Comparison of ENCODE assay signal across 15 mouse cellular contexts in genomic region chr12:112126931-112127635, GRCm38 (mm10). TPM values are rescaled to one million over a fixed set of nuclear protein-coding genes. Genes with fewer than 3 reads are reported as not detected.
DNase-seq lines count a peak whose midpoint lies in the region; ATAC-seq and TF ChIP-seq lines count a peak whose summit lies in the region.
"Had no signal": no experiment of that assay in that cellular context is flagged by ENCODE, and none has a peak within 500 bp of the region (broad histone marks: within the 10 kb centered on the region; RNA-seq: fewer than 3 reads in every experiment).

No protein-coding gene starts in this region.

- TF ChIP-seq POLR2A in testis, adult 2 months (IDR thresholded peaks at IDR 0.05; ENCODE audit: control insufficient read depth, low read depth, low read length), result peak; percentile 23; the same call in 1 of the 2 replicates

- H3K9me3 ChIP-seq in intestine, postnatal 0 days (ENCODE audit: control insufficient read depth), result no peaks in the 10 kb centered on the region
- no peaks in the 10 kb centered on the region for H3K9me3 ChIP-seq in intestine, embryonic 15.5 days
- no peaks in the 10 kb centered on the region for H3K9me3 ChIP-seq in lung, postnatal 0 days (ENCODE audit: low read length)
- H3K9me3 ChIP-seq: embryonic facial prominence, embryonic 12.5 days; forebrain, embryonic 10.5 days; hindbrain, embryonic 12.5 days; liver, embryonic 13.5 days had no signal

- H3K27ac ChIP-seq in intestine, postnatal 0 days (ENCODE audit: low read depth, low read length), result peak overlapping the region; percentile 78
- H3K27ac ChIP-seq in intestine, embryonic 15.5 days, result no peak overlapping the region
- H3K27ac ChIP-seq in lung, postnatal 0 days (ENCODE audit: low read length), result 0 out of 2 replicates have a peak overlapping the region, but pooled peaks have one; percentile 79
- H3K27ac ChIP-seq in testis, adult 2 months (ENCODE audit: control insufficient read depth, insufficient read depth, low read depth, low read length), result peak overlapping the region; percentile 47; the same call in 1 of the 2 replicates
- H3K27ac ChIP-seq: embryonic facial prominence, embryonic 12.5 days; forebrain, embryonic 10.5 days; hindbrain, embryonic 12.5 days; liver, embryonic 13.5 days had no signal

- no peaks in the 10 kb centered on the region for H3K27me3 ChIP-seq in intestine, postnatal 0 days (replicated peaks; ENCODE audit: control insufficient read depth, insufficient read depth, low read length)
- H3K27me3 ChIP-seq in intestine, embryonic 15.5 days (replicated peaks), result 0 out of 2 replicates have a peak, but pooled peaks cover 4% of the 10 kb centered on the region
- H3K27me3 ChIP-seq in lung, postnatal 0 days (replicated peaks; ENCODE audit: insufficient read depth, low read length), result peaks cover 6% of the 10 kb centered on the region; the same call in 1 of the 2 replicates
- peaks cover 2% of the 10 kb centered on the region; the same call in 1 of the 2 replicates for H3K27me3 ChIP-seq in testis, adult 2 months (ENCODE audit: control insufficient read depth, insufficient read depth, low read length)

- DNase-seq in lung, postnatal 0 days (ENCODE audit: low spot score), result no peak
- no peak for DNase-seq in lung, adult 18-20 months
- DNase-seq in adrenal gland, postnatal 36 days, result peak; percentile 66 to 75
- no peak for DNase-seq in right cerebral cortex, postnatal 4 days
- DNase-seq: cerebellum, postnatal 25 days; kidney, adult 9 months; liver, embryonic 13.5 days had no signal

- ATAC-seq in intestine, postnatal 0 days, result no peak
- no peak for ATAC-seq in intestine, embryonic 15.5 days
- no peak for ATAC-seq in lung, postnatal 0 days

- H3K4me1 ChIP-seq in intestine, postnatal 0 days (replicated peaks; ENCODE audit: control insufficient read depth, insufficient read depth, low read length), result peaks cover 17% of the 10 kb centered on the region; the same call in 1 of the 2 replicates
- H3K4me1 ChIP-seq in intestine, embryonic 15.5 days (replicated peaks), result peaks cover 18% of the 10 kb centered on the region
- peaks cover 9% of the 10 kb centered on the region for H3K4me1 ChIP-seq in lung, postnatal 0 days (ENCODE audit: insufficient read depth, low read depth, low read length)
- peaks cover 23% of the 10 kb centered on the region for H3K4me1 ChIP-seq in testis, adult 2 months (ENCODE audit: control insufficient read depth, insufficient read depth, low read length)

- TF ChIP-seq CTCF in intestine, postnatal 0 days (IDR thresholded peaks at IDR 0.05; ENCODE audit: low read depth), result peak; percentile 62
- peak; percentile 46 for TF ChIP-seq CTCF in lung, postnatal 0 days (IDR thresholded peaks at IDR 0.05)
- TF ChIP-seq CTCF in testis, adult 2 months (IDR thresholded peaks at IDR 0.05; ENCODE audit: control insufficient read depth, insufficient read depth, insufficient replicate concordance, low read depth, low read length), result peak; percentile 29; the same call in 1 of the 2 replicates

- H3K36me3 ChIP-seq in intestine, postnatal 0 days (ENCODE audit: control insufficient read depth, insufficient read depth), result no peaks in the 10 kb centered on the region
- no peaks in the 10 kb centered on the region for H3K36me3 ChIP-seq in intestine, embryonic 15.5 days
- H3K36me3 ChIP-seq in lung, postnatal 0 days (ENCODE audit: insufficient read depth, low read length), result no peaks in the 10 kb centered on the region
- no peaks in the 10 kb centered on the region for H3K36me3 ChIP-seq in testis, adult 2 months (ENCODE audit: control insufficient read depth, insufficient read depth, low read length)
- H3K36me3 ChIP-seq: embryonic facial prominence, embryonic 12.5 days; forebrain, embryonic 10.5 days; hindbrain, embryonic 12.5 days; liver, embryonic 13.5 days had no signal

- H3K9ac ChIP-seq in intestine, postnatal 0 days (ENCODE audit: low read depth, low read length), result no peak overlapping the region
- no peak overlapping the region for H3K9ac ChIP-seq in intestine, embryonic 15.5 days
- no peak overlapping the region for H3K9ac ChIP-seq in lung, postnatal 0 days (replicated peaks; ENCODE audit: low read depth)
- H3K9ac ChIP-seq: embryonic facial prominence, embryonic 12.5 days; hindbrain, embryonic 12.5 days; liver, embryonic 13.5 days had no signal

- no peak for TF ChIP-seq EP300 in lung, postnatal 0 days (IDR thresholded peaks at IDR 0.05)

- WGBS in intestine, postnatal 0 days, result 50% methylated on average over 14 of the region's 14 CpGs
- 62% methylated on average over 14 of the region's 14 CpGs for WGBS in intestine, embryonic 15.5 days
- WGBS in lung, postnatal 0 days, result 58% methylated on average over 14 of the region's 14 CpGs

- H3K4me3 ChIP-seq in intestine, postnatal 0 days (ENCODE audit: low read depth, low read length), result no peak overlapping the region
- H3K4me3 ChIP-seq in intestine, embryonic 15.5 days (replicated peaks), result no peak overlapping the region
- H3K4me3 ChIP-seq in lung, postnatal 0 days (ENCODE audit: low read depth, low read length), result no peak overlapping the region
- no peak overlapping the region for H3K4me3 ChIP-seq in testis, adult 2 months (ENCODE audit: control insufficient read depth, low read depth, low read length)
- H3K4me3 ChIP-seq: embryonic facial prominence, embryonic 12.5 days; forebrain, embryonic 10.5 days; hindbrain, embryonic 12.5 days; liver, embryonic 13.5 days had no signal

- no peak overlapping the region for H3K4me2 ChIP-seq in intestine, postnatal 0 days (replicated peaks; ENCODE audit: low read depth)
- H3K4me2 ChIP-seq in intestine, embryonic 15.5 days (replicated peaks), result no peak overlapping the region
- no peak overlapping the region for H3K4me2 ChIP-seq in lung, postnatal 0 days (replicated peaks; ENCODE audit: low read depth, low read length)
- H3K4me2 ChIP-seq: embryonic facial prominence, embryonic 12.5 days; heart, embryonic 11.5 days; hindbrain, embryonic 12.5 days; liver, embryonic 13.5 days had no signal

RNA-seq across cellular contexts. Expression of gene Kif26a, which starts 18.9 kb away (rescaled TPM):
- polyA plus RNA-seq in intestine, postnatal 0 days (2015; fragmentation: Nextera tagmentation; extraction: Ambion mirVana), result 0.89 and 1.1 TPM in 2 replicates
- 2.9 and 3.0 TPM in 2 replicates for polyA plus RNA-seq in intestine, embryonic 15.5 days (2015; fragmentation: Nextera tagmentation; extraction: Ambion mirVana)
- polyA plus RNA-seq in lung, postnatal 0 days (2015; fragmentation: Nextera tagmentation; extraction: Ambion mirVana), result 2.9 and 3.0 TPM in 2 replicates
- 1 to 10 TPM; 4.9 to 9.5 TPM for total RNA-seq in adrenal gland, postnatal 36 days (2021)
- polyA plus RNA-seq in testis, adult 2 months (2012; rRNA removed), result 0.98 and 1.1 TPM in 2 replicates
- total RNA-seq: megakaryocyte, adult 5-6 weeks had no signal

RNA-seq across cellular contexts. Expression of gene Aspg, which starts 20.6 kb away (rescaled TPM):
- 14.3 and 14.4 TPM in 2 replicates for polyA plus RNA-seq in intestine, postnatal 0 days (2015; fragmentation: Nextera tagmentation; extraction: Ambion mirVana)
- 26.8 and 31.8 TPM in 2 replicates for polyA plus RNA-seq in intestine, embryonic 15.5 days (2015; fragmentation: Nextera tagmentation; extraction: Ambion mirVana)
- 2.5 and 2.6 TPM in 2 replicates for polyA plus RNA-seq in lung, postnatal 0 days (2015; fragmentation: Nextera tagmentation; extraction: Ambion mirVana)
- total RNA-seq in adrenal gland, postnatal 36 days (2021), result 10 to 100 TPM; 23.9 to 38.3 TPM
- 1.2 and 5.4 TPM in 2 replicates for polyA plus RNA-seq in testis, adult 2 months (2012; rRNA removed)
- total RNA-seq: megakaryocyte, adult 5-6 weeks had no signal

Comparison
In these comparisons a context has a peak if more than half of its experiments do, and no peak if none do; other contexts are left out.
1. DNase-seq: peak in adrenal gland, postnatal 36 days (2 of 2); none in lung, postnatal 0 days (single experiment), lung, adult 18-20 months (0 of 2) and right cerebral cortex, postnatal 4 days (single experiment).
2. Peak in every context shown above with its lines, with median percentiles within 50 percentile points of each other: CTCF ChIP-seq.